Mouse (Mus musculus) midbrain, postnatal 0 days (tissue): ENCODE data around the gene Lrmda. TPM values are rescaled to one million over a fixed set of nuclear protein-coding genes. Genes with fewer than 3 reads are reported as not detected.

Experiments used
- ATAC-seq: fragments of 200-750 bp; cut with Nextera tagmentation; 2 replicates; pipeline ENCODE4 v1.8.0; 2017; ENCODE audit warnings: moderate number of reproducible peaks, mild to moderate bottlenecking, moderate TSS enrichment, moderate library complexity; ENCODE audit not compliant: low FRiP score
- DNase-seq: peaks from one replicate; pipeline ENCODE4 v3.0.0-alpha.2; 2015; ENCODE audit warnings: low spot score
- H3K27ac ChIP-seq: fragments of 300-500 bp; sonication (generic); 2 replicates; pipeline ENCODE4 v1.5.1; 2014; ENCODE audit warnings: low read depth, mild to moderate bottlenecking, low read length, mixed read lengths
- H3K27me3 ChIP-seq: fragments of 300-500 bp; sonication (generic); 2 replicates; pipeline ENCODE4 v1.6.1; 2014; ENCODE audit warnings: low read length, control low read depth, mixed read lengths; ENCODE audit not compliant: insufficient read depth
- H3K36me3 ChIP-seq: fragments of 300-500 bp; sonication (generic); 2 replicates; pipeline ENCODE4 v1.6.1; 2014; ENCODE audit warnings: low read length, control low read depth, mixed read lengths; ENCODE audit not compliant: insufficient read depth
- H3K4me1 ChIP-seq: fragments of 300-500 bp; sonication (generic); 2 replicates; pipeline ENCODE4 v1.6.1; 2014; ENCODE audit warnings: mild to moderate bottlenecking, control low read depth, antibody characterized with exemption, low read length, mixed read lengths; ENCODE audit not compliant: insufficient read depth
- H3K4me2 ChIP-seq: fragments of 300-500 bp; sonication (generic); 2 replicates; pipeline ENCODE4 v1.6.1; 2014; ENCODE audit warnings: low read depth, mild to moderate bottlenecking, low read length, mixed read lengths; ENCODE audit not compliant: poor library complexity, severe bottlenecking
- H3K4me3 ChIP-seq: fragments of 300-500 bp; sonication (generic); 2 replicates; pipeline ENCODE4 v1.5.1; 2014; ENCODE audit warnings: low read depth, mild to moderate bottlenecking, low read length, moderate library complexity
- H3K9ac ChIP-seq: fragments of 300-500 bp; sonication (generic); replicated peaks from 2 replicates; pipeline ENCODE4 v1.6.1; 2014; ENCODE audit warnings: mild to moderate bottlenecking, low read length, moderate library complexity, mixed read lengths; ENCODE audit not compliant: poor library complexity, severe bottlenecking
- H3K9me3 ChIP-seq: fragments of 300-500 bp; sonication (generic); 2 replicates; pipeline ENCODE4 v1.6.1; 2016; ENCODE audit warnings: low read length, control low read depth
- CTCF ChIP-seq: IDR thresholded peaks from 2 replicates; pipeline ENCODE4 v1.5.1; 2016; ENCODE audit warnings: antibody characterized with exemption, mild to moderate bottlenecking
- WGBS: fragments of 180-500 bp; shearing (Covaris S2); extraction: QIAGEN DNeasy Blood & Tissue Kit; methylation state at CpG from one replicate; pipeline ENCODE4 v1.1.7; 2014; 5-methylcytosine and 5-hydroxymethylcytosine counted together
- polyA plus RNA-seq: library from polyadenylated mRNA; unstranded; fragments of >200 nt; fragmentation: Nextera tagmentation; extraction: Ambion mirVana; gene quantifications from 2 replicates; pipeline ENCODE4 v1.2.1, GENCODE M21; 2015
- total RNA-seq: library from RNA; depleted of rRNA; stranded (reverse); fragments of >200 nt; gene quantifications from 2 replicates; pipeline ENCODE4 v1.2.3, GENCODE M21; 2014

Gene Lrmda
- total and polyA plus RNA-seq, 2 experiments from 2014 or later, result 0.35 TPM; not detected in 1

DNA sequence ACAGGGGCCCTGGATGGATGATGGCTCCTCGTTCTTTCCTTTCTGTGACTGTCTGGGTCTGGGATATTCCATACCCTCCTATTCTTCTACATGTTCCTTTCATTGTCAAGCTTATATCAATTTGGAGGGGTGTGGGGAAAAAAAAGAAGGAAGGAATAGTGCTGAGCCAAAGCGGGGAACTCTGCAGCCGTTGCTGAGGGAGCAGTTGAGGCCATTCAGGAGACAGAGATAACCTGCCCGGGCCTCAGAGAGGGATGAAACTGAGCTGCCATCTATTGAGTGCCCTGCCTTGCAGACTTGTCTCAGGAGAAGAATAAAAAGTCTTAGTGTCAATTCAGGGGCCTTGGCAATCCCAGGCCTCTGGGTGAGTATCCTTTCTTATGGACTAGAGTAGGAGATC, 260.1 kb downstream of the Lrmda start:
- TF ChIP-seq CTCF, result no peak
- H3K27ac ChIP-seq, result no peak overlapping the region
- H3K4me1 ChIP-seq, result no peaks in the 10 kb centered on the region
- no peak overlapping the region for H3K4me2 ChIP-seq
- no peak overlapping the region for H3K9ac ChIP-seq
- peaks cover 5% of the 10 kb centered on the region; the same call in 1 of the 2 replicates for H3K27me3 ChIP-seq
- no peaks in the 10 kb centered on the region for H3K9me3 ChIP-seq
- no peaks in the 10 kb centered on the region for H3K36me3 ChIP-seq
- ATAC-seq (no peak), DNase-seq (no peak)
- 94% methylated on average over 4 of the region's 4 CpGs for WGBS
- H3K4me3 ChIP-seq, result no peak overlapping the region

DNA sequence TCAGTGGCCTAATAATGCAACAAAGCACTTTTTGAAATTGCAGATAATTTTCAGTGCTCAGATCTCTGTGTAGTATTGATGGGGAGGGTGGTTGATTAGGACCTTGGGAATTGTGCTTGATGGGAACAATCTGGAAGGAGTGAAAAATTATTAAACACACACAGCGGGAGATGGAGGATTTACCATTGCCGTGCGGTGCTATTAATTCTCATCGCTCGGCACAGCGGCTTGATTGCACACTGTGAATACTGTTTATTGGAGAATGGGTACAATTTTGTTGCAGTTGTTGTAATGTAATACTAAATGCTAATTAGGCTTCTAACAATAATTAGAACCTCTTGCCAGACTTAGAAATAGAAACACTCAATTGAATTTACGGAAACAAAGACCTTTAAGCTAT, 262.1 kb downstream of the Lrmda start:
- no peak overlapping the region for H3K9ac ChIP-seq
- no peak overlapping the region for H3K4me3 ChIP-seq
- H3K27me3 ChIP-seq, result peaks cover 5% of the 10 kb centered on the region; the same call in 1 of the 2 replicates
- TF ChIP-seq CTCF, result no peak
- no peak for ATAC-seq
- no peaks in the 10 kb centered on the region for H3K4me1 ChIP-seq
- no peaks in the 10 kb centered on the region for H3K36me3 ChIP-seq
- H3K27ac ChIP-seq, result no peak overlapping the region
- 70% methylated on average over 7 of the region's 7 CpGs for WGBS
- DNase-seq, result no peak
- no peaks in the 10 kb centered on the region for H3K9me3 ChIP-seq
- H3K4me2 ChIP-seq, result no peak overlapping the region

GRCm38 (mm10) chr14:22282847-22283246, 263.3 kb downstream of the Lrmda start:
- WGBS, result 32% methylated on average over 6 of the region's 6 CpGs
- ATAC-seq (no peak), DNase-seq (no peak)
- no peak for TF ChIP-seq CTCF
- no peak overlapping the region for H3K4me3 ChIP-seq
- H3K4me2 ChIP-seq, result no peak overlapping the region
- peaks cover 5% of the 10 kb centered on the region; the same call in 1 of the 2 replicates for H3K27me3 ChIP-seq
- H3K27ac ChIP-seq, result no peak overlapping the region
- no peaks in the 10 kb centered on the region for H3K4me1 ChIP-seq
- H3K9me3 ChIP-seq, result no peaks in the 10 kb centered on the region
- no peak overlapping the region for H3K9ac ChIP-seq
- H3K36me3 ChIP-seq, result no peaks in the 10 kb centered on the region

DNA sequence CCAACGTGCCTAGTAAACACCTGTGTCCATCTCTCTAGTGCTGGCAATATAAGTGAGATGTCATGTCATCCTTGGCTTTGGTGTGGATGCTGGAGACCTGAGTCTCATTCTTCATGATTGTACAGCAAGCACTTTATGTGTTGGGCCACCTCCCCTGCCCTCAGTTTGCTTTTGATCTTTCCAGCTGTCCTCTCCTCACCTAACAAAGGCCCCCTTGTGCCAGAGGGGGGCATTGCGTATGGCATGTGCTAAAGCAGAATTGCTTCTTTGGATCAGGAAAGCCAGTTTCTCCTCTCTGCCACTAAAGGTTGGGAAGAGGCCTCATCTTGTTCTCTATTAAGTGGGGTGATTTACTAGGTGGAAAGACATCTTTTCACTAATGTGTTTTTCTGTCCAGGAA, 264.2 kb downstream of the Lrmda start:
- ATAC-seq (no peak), DNase-seq (no peak)
- Histone ChIP-seq H3K27ac (no peak overlapping the region), H3K4me3 (no peak overlapping the region), H3K36me3 (no peaks in the 10 kb centered on the region), H3K9ac (no peak overlapping the region), H3K4me2 (no peak overlapping the region), H3K27me3 (peaks cover 5% of the 10 kb centered on the region; the same call in 1 of the 2 replicates), H3K4me1 (no peaks in the 10 kb centered on the region), H3K9me3 (no peaks in the 10 kb centered on the region)
- peak; percentile 45 for TF ChIP-seq CTCF
- WGBS, result 75% methylated on average over 2 of the region's 2 CpGs

GRCm38 (mm10) chr14:22284823-22285517, 265.5 kb downstream of the Lrmda start:
- ATAC-seq, result no peak

GRCm38 (mm10) chr14:22285826-22286225, 266.3 kb downstream of the Lrmda start:
- no peaks in the 10 kb centered on the region for H3K36me3 ChIP-seq
- no peak for DNase-seq
- 73% methylated on average over 4 of the region's 4 CpGs for WGBS
- H3K9me3 ChIP-seq, result no peaks in the 10 kb centered on the region
- no peak for ATAC-seq
- H3K4me1 ChIP-seq, result no peaks in the 10 kb centered on the region
- no peaks in the 10 kb centered on the region for H3K27me3 ChIP-seq
- H3K27ac ChIP-seq, result no peak overlapping the region
- no peak for TF ChIP-seq CTCF
- no peak overlapping the region for H3K9ac ChIP-seq
- H3K4me2 ChIP-seq, result no peak overlapping the region
- H3K4me3 ChIP-seq, result no peak overlapping the region

More at GRCm38 (mm10) chr14:22284823-22285517, 265.5 kb downstream of the Lrmda start:
- Histone ChIP-seq H3K27ac (no peak overlapping the region), H3K4me1 (no peaks in the 10 kb centered on the region), H3K9ac (no peak overlapping the region), H3K4me3 (no peak overlapping the region), H3K9me3 (no peaks in the 10 kb centered on the region), H3K4me2 (no peak overlapping the region), H3K36me3 (no peaks in the 10 kb centered on the region), H3K27me3 (no peaks in the 10 kb centered on the region)
- TF ChIP-seq CTCF, result 0 out of 2 replicates have a peak, but pooled peaks have one; percentile 5
- WGBS, result 71% methylated on average over 15 of the region's 15 CpGs
- no peak for DNase-seq
